Mouse (Mus musculus) embryo, embryonic 9.5 days (tissue): Measurements from ENCODE around the gene Klhl33.

Source experiments
- DNase-seq: peaks from one replicate; pipeline ENCODE4 v3.0.0-alpha.2; 2017; ENCODE audit errors: extremely low spot score

Gene Klhl33

DNA sequence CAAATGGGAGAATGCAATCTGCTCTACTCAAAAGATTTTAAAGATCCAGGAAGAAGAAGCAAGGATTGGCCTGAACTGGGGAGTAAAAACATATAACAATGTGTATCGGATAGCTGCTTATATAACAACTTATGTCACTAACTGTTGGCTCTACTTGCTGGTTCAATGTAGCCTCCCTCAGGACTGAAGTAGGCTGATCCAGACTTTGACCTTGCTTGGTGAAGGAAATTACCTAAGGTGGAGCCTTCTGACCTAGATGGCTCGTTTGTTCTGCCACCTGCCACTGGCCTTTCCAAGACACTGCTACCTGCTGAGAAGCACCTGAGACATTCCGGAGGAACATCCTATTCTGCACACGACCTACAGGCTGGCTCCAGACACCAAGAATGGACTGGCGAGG, 41.5 kb downstream of the Klhl33 start:
- no peak for DNase-seq
